Mouse (Mus musculus): ENCODE results near the gene Cyp2ab1.

Gene Cyp2ab1

DNA sequence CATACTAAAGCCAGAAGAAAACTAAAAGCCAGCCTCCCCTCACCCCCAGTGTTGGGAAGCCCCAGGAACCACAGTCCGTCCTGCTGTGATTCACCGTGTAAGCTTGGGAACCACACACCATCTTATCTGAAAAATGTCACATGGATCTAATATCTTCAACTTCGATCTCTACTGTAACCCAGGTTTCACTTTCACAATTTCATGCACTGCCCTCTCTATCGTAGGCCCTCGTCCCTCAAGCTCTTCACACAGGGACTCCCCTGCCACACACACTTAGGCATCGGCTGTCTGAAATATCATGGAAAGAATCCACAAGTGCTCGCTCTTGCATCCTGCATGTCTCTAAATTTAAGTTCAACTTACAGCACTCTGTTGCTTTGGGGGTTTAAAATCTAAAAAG, 60.1 kb downstream of the Cyp2ab1 start:
- DNase-seq: no peak

Measured in kidney, adult 8-10 months (tissue).